In genomic region chr15:10881726-10882125, GRCm38 (mm10) we compare ENCODE assay signal across 13 mouse cellular contexts.
"Had no signal": no experiment of that assay in that cellular context is flagged by ENCODE, and none has a peak within 500 bp of the region (broad histone marks: within the 10 kb centered on the region; RNA-seq: fewer than 3 reads in every experiment).

No protein-coding gene starts in this region.

- H3K9ac ChIP-seq: lung, embryonic 14.5 days; neural tube, embryonic 15.5 days had no signal

- H3K36me3 ChIP-seq: midbrain, embryonic 10.5 days; neural tube, embryonic 15.5 days had no signal

- H3K4me3 ChIP-seq: layer of hippocampus, adult 2 months; midbrain, embryonic 10.5 days; myocyte; neural tube, embryonic 15.5 days had no signal

- H3K4me2 ChIP-seq: liver, embryonic 11.5 days; lung, embryonic 14.5 days; neural tube, embryonic 15.5 days had no signal

- H3K27me3 ChIP-seq: neural tube, embryonic 15.5 days had no signal

- H3K9me3 ChIP-seq: midbrain, embryonic 10.5 days; neural tube, embryonic 15.5 days had no signal

- H3K4me1 ChIP-seq: midbrain, embryonic 10.5 days; neural tube, embryonic 15.5 days had no signal

- DNase-seq: kidney, postnatal 10 days; kidney, postnatal 4 days; lung, embryonic 14.5 days; lung, postnatal 10 days; lung, postnatal 4 days; midbrain, embryonic 14.5 days; thymus, adult 18-20 months; thymus, postnatal 25 days had no signal

- H3K27ac ChIP-seq: layer of hippocampus, adult 2 months; midbrain, embryonic 10.5 days; neural tube, embryonic 15.5 days had no signal
